Mouse (Mus musculus): ENCODE measurements around the gene Tnn. TPM values are rescaled to one million over a fixed set of nuclear protein-coding genes. Genes with fewer than 3 reads are reported as not detected.

The Tnn gene
- polyA plus RNA-seq, 1 experiment from 2014 or later: 0.03 TPM

- 62% methylated on average over 2 of the region's 2 CpGs for WGBS (ENCODE audit: insufficient replicate concordance)
- Histone ChIP-seq H3K9me3 (replicated peaks) (no peaks in the 10 kb centered on the region), H3K36me3 (peaks cover 3% of the 10 kb centered on the region; the same call in 1 of the 2 replicates), H3K4me3 (replicated peaks) (no peak overlapping the region), H3K4me2 (no peak overlapping the region), H3K9ac (no peak overlapping the region), H3K27me3 (no peaks in the 10 kb centered on the region), H3K27ac (peak overlapping the region; percentile 63), H3K4me1 (replicated peaks) (peaks cover 93% of the 10 kb centered on the region)
- DNase-seq: no peak
- no peak for ATAC-seq (ENCODE audit: low read depth)
Measured at GRCm38 (mm10) chr1:160052556-160053315, 100.6 kb downstream of the Tnn start.

GRCm38 (mm10) chr1:160050898-160051297, 102.5 kb downstream of the Tnn start:
- Histone ChIP-seq H3K4me1 (replicated peaks) (peaks cover 95% of the 10 kb centered on the region), H3K9ac (no peak overlapping the region), H3K27ac (peak overlapping the region; percentile 34; the same call in 1 of the 2 replicates), H3K4me2 (no peak overlapping the region), H3K9me3 (replicated peaks) (no peaks in the 10 kb centered on the region), H3K36me3 (peaks cover 4% of the 10 kb centered on the region; the same call in 1 of the 2 replicates), H3K27me3 (no peaks in the 10 kb centered on the region), H3K4me3 (replicated peaks) (no peak overlapping the region)
- no peak for DNase-seq
- 86% methylated on average over 6 of the region's 6 CpGs for WGBS (ENCODE audit: insufficient replicate concordance)
- ATAC-seq (ENCODE audit: low read depth): no peak

GRCm38 (mm10) chr1:160049131-160049880, 104.1 kb downstream of the Tnn start:
- H3K4me3 ChIP-seq (replicated peaks): peak overlapping the region; percentile 9; the same call in 1 of the 2 replicates
- H3K27me3 ChIP-seq: no peaks in the 10 kb centered on the region
- peak; percentile 12 for DNase-seq
- ATAC-seq (ENCODE audit: low read depth): peak; percentile 53
- no peaks in the 10 kb centered on the region for H3K9me3 ChIP-seq (replicated peaks)
- peak overlapping the region; percentile 50 for H3K4me2 ChIP-seq
- peak overlapping the region; percentile 51 for H3K9ac ChIP-seq
- WGBS (ENCODE audit: insufficient replicate concordance): 41% methylated on average over 5 of the region's 5 CpGs
- H3K4me1 ChIP-seq (replicated peaks): peaks cover 88% of the 10 kb centered on the region
- peak overlapping the region; percentile 72 for H3K27ac ChIP-seq
- peaks cover 4% of the 10 kb centered on the region; the same call in 1 of the 2 replicates for H3K36me3 ChIP-seq

GRCm38 (mm10) chr1:160047481-160047931, 105.9 kb downstream of the Tnn start:
- 78% methylated on average over 7 of the region's 7 CpGs for WGBS (ENCODE audit: insufficient replicate concordance)
- peak overlapping the region; percentile 36 for H3K4me2 ChIP-seq
- H3K27ac ChIP-seq: peak overlapping the region; percentile 37
- H3K4me3 ChIP-seq (replicated peaks): no peak overlapping the region
- H3K27me3 ChIP-seq: no peaks in the 10 kb centered on the region
- no peak for ATAC-seq (ENCODE audit: low read depth)
- peaks cover 4% of the 10 kb centered on the region; the same call in 1 of the 2 replicates for H3K36me3 ChIP-seq
- DNase-seq: no peak
- H3K4me1 ChIP-seq (replicated peaks): peaks cover 87% of the 10 kb centered on the region
- no peaks in the 10 kb centered on the region for H3K9me3 ChIP-seq (replicated peaks)
- no peak overlapping the region for H3K9ac ChIP-seq

GRCm38 (mm10) chr1:160046786-160047185, 106.6 kb downstream of the Tnn start:
- Histone ChIP-seq H3K4me2 (peak overlapping the region; percentile 73), H3K4me3 (replicated peaks) (peak overlapping the region; percentile 78), H3K9ac (peak overlapping the region; percentile 84), H3K27me3 (0 out of 2 replicates have a peak, but pooled peaks cover 2% of the 10 kb centered on the region), H3K9me3 (replicated peaks) (no peaks in the 10 kb centered on the region), H3K4me1 (replicated peaks) (peaks cover 83% of the 10 kb centered on the region), H3K36me3 (peaks cover 4% of the 10 kb centered on the region; the same call in 1 of the 2 replicates), H3K27ac (peak overlapping the region; percentile 11; the same call in 1 of the 2 replicates)
- ATAC-seq (ENCODE audit: low read depth) (no peak), DNase-seq (no peak)
- 80% methylated on average over 4 of the region's 4 CpGs for WGBS (ENCODE audit: insufficient replicate concordance)

- H3K27ac ChIP-seq: peak overlapping the region; percentile 11; the same call in 1 of the 2 replicates
- no peaks in the 10 kb centered on the region for H3K9me3 ChIP-seq (replicated peaks)
- no peak for DNase-seq
- H3K27me3 ChIP-seq: 0 out of 2 replicates have a peak, but pooled peaks cover 7% of the 10 kb centered on the region
- peaks cover 4% of the 10 kb centered on the region; the same call in 1 of the 2 replicates for H3K36me3 ChIP-seq
- peak overlapping the region; percentile 78 for H3K4me3 ChIP-seq (replicated peaks)
- 62% methylated on average over 5 of the region's 5 CpGs for WGBS (ENCODE audit: insufficient replicate concordance)
- H3K4me1 ChIP-seq (replicated peaks): peaks cover 77% of the 10 kb centered on the region
- ATAC-seq (ENCODE audit: low read depth): no peak
- H3K4me2 ChIP-seq: peak overlapping the region; percentile 73
- H3K9ac ChIP-seq: peak overlapping the region; percentile 84
Measured at GRCm38 (mm10) chr1:160045971-160046370, 107.4 kb downstream of the Tnn start.

GRCm38 (mm10) chr1:160045056-160045715, 108.2 kb downstream of the Tnn start:
- DNase-seq (no peak), ATAC-seq (ENCODE audit: low read depth) (no peak)
- H3K9me3 ChIP-seq (replicated peaks): no peaks in the 10 kb centered on the region
- peak overlapping the region; percentile 78 for H3K4me3 ChIP-seq (replicated peaks)
- H3K27me3 ChIP-seq: 0 out of 2 replicates have a peak, but pooled peaks cover 7% of the 10 kb centered on the region
- peak overlapping the region; percentile 88 for H3K27ac ChIP-seq
- 46% methylated on average over 3 of the region's 3 CpGs for WGBS (ENCODE audit: insufficient replicate concordance)
- peaks cover 70% of the 10 kb centered on the region for H3K4me1 ChIP-seq (replicated peaks)
- 0 out of 2 replicates have a peak, but pooled peaks cover 4% of the 10 kb centered on the region for H3K36me3 ChIP-seq
- H3K9ac ChIP-seq: peak overlapping the region; percentile 84
- peak overlapping the region; percentile 73 for H3K4me2 ChIP-seq

GRCm38 (mm10) chr1:160044237-160045021, 109.0 kb downstream of the Tnn start, which contains the start of gene 4930523C07Rik:
TSS of gene 4930523C07Rik (plus strand) at chr1:160044382.
- H3K36me3 ChIP-seq: 0 out of 2 replicates have a peak, but pooled peaks cover 4% of the 10 kb centered on the region
- peak within 1 kb of the TSS; percentile 73 for H3K4me2 ChIP-seq
- H3K9me3 ChIP-seq (replicated peaks): no peaks in the 10 kb centered on the region
- 2% methylated on average over 33 of the region's 33 CpGs for WGBS (ENCODE audit: insufficient replicate concordance)
- H3K9ac ChIP-seq: peak within 1 kb of the TSS; percentile 84
- ATAC-seq (ENCODE audit: low read depth): peak; percentile 89
- 0 out of 2 replicates have a peak, but pooled peaks cover 7% of the 10 kb centered on the region for H3K27me3 ChIP-seq
- peak; percentile 68 for DNase-seq
- peak within 1 kb of the TSS; percentile 88 for H3K27ac ChIP-seq
- peak within 1 kb of the TSS; percentile 78 for H3K4me3 ChIP-seq (replicated peaks)
- peaks cover 62% of the 10 kb centered on the region for H3K4me1 ChIP-seq (replicated peaks)

- H3K9ac ChIP-seq: peak overlapping the region; percentile 84; the same call in 1 of the 2 replicates
Measured at GRCm38 (mm10) chr1:160043271-160043975, 110.0 kb downstream of the Tnn start.

More at GRCm38 (mm10) chr1:160043271-160043975, 110.0 kb downstream of the Tnn start:
- ATAC-seq (ENCODE audit: low read depth) (no peak), DNase-seq (no peak)
- Histone ChIP-seq H3K36me3 (0 out of 2 replicates have a peak, but pooled peaks cover 4% of the 10 kb centered on the region), H3K4me1 (replicated peaks) (peaks cover 53% of the 10 kb centered on the region), H3K4me3 (replicated peaks) (peak overlapping the region; percentile 78), H3K9me3 (replicated peaks) (no peaks in the 10 kb centered on the region), H3K27me3 (0 out of 2 replicates have a peak, but pooled peaks cover 7% of the 10 kb centered on the region), H3K27ac (peak overlapping the region; percentile 88), H3K4me2 (peak overlapping the region; percentile 73)
- 69% methylated on average over 13 of the region's 13 CpGs for WGBS (ENCODE audit: insufficient replicate concordance)

All from liver, embryonic 13.5 days (tissue).